Mouse (Mus musculus) liver, postnatal 0 days (tissue): ENCODE measurements around the gene Pepd. TPM values are rescaled to one million over a fixed set of nuclear protein-coding genes. Genes with fewer than 3 reads are reported as not detected.

Experiments
- ATAC-seq: fragments of 200-750 bp; cut with Nextera tagmentation; 2 replicates; pipeline ENCODE4 v1.8.0; 2017; ENCODE audit warnings: mild to moderate bottlenecking, moderate library complexity
- DNase-seq: peaks from one replicate; pipeline ENCODE4 v3.0.0-alpha.2; 2016
- H3K27ac ChIP-seq: fragments of 300-500 bp; sonication (generic); 2 replicates; pipeline ENCODE4 v1.5.1; 2014; ENCODE audit warnings: antibody characterized with exemption, moderate library complexity, mild to moderate bottlenecking, low read depth
- H3K27me3 ChIP-seq: fragments of 300-500 bp; sonication (generic); 2 replicates; pipeline ENCODE4 v1.6.1; 2014; ENCODE audit warnings: low read length, control low read depth, mixed read lengths; ENCODE audit not compliant: insufficient read depth
- H3K36me3 ChIP-seq: fragments of 300-500 bp; sonication (generic); replicated peaks from 2 replicates; pipeline ENCODE4 v1.6.1; 2014; ENCODE audit warnings: mild to moderate bottlenecking, control low read depth, low read length, moderate library complexity, mixed read lengths; ENCODE audit not compliant: insufficient read depth
- H3K4me1 ChIP-seq: fragments of 300-500 bp; sonication (generic); 2 replicates; pipeline ENCODE4 v1.6.1; 2014; ENCODE audit warnings: antibody characterized with exemption, mild to moderate bottlenecking, control low read depth; ENCODE audit not compliant: insufficient read depth
- H3K4me2 ChIP-seq: fragments of 300-500 bp; sonication (generic); 2 replicates; pipeline ENCODE4 v1.6.1; 2014; ENCODE audit warnings: low read depth, mild to moderate bottlenecking, low read length, moderate library complexity, mixed read lengths
- H3K4me3 ChIP-seq: fragments of 300-500 bp; sonication (generic); 2 replicates; pipeline ENCODE4 v1.5.1; 2014; ENCODE audit warnings: low read depth, low read length
- H3K9ac ChIP-seq: fragments of 300-500 bp; sonication (generic); replicated peaks from 2 replicates; pipeline ENCODE4 v1.6.1; 2014; ENCODE audit warnings: mild to moderate bottlenecking, moderate library complexity
- H3K9me3 ChIP-seq: fragments of 300-500 bp; sonication (generic); 2 replicates; pipeline ENCODE4 v1.6.1; 2016; ENCODE audit warnings: mild to moderate bottlenecking, control low read depth, low read length, mixed read lengths
- CTCF ChIP-seq: sonication (generic); IDR thresholded peaks from 2 replicates; pipeline ENCODE4 v1.5.1; 2016; ENCODE audit warnings: antibody characterized with exemption, low read depth
- EP300 ChIP-seq: IDR thresholded peaks from 2 replicates; pipeline ENCODE4 v1.6.1; 2016; ENCODE audit warnings: antibody characterized with exemption, low read depth, mild to moderate bottlenecking
- WGBS: fragments of 180-500 bp; shearing (Covaris S2); extraction: QIAGEN DNeasy Blood & Tissue Kit; methylation state at CpG from one replicate; pipeline ENCODE4 v1.1.7; 2014; ENCODE audit not compliant: insufficient replicate concordance; 5-methylcytosine and 5-hydroxymethylcytosine counted together
- polyA plus RNA-seq: library from polyadenylated mRNA; unstranded; fragments of >200 nt; fragmentation: Nextera tagmentation; extraction: Ambion mirVana; gene quantifications from 2 replicates; pipeline ENCODE4 v1.2.1, GENCODE M21; 2015

Gene Pepd
- polyA plus RNA-seq, 1 experiment from 2014 or later: 30.2 TPM

GRCm38 (mm10) chr7:35056999-35057398, 144.8 kb downstream of the Pepd start:
- no peaks in the 10 kb centered on the region for H3K36me3 ChIP-seq
- DNase-seq (no peak), ATAC-seq (no peak)
- H3K9ac ChIP-seq: peak overlapping the region; percentile 92
- TF ChIP-seq CTCF: no peak
- no peak for TF ChIP-seq EP300
- H3K27me3 ChIP-seq: no peaks in the 10 kb centered on the region
- peaks cover 31% of the 10 kb centered on the region for H3K4me1 ChIP-seq
- peak overlapping the region; percentile 77 for H3K4me2 ChIP-seq
- 4% methylated on average over 10 of the region's 10 CpGs for WGBS
- no peaks in the 10 kb centered on the region for H3K9me3 ChIP-seq
- peak overlapping the region; percentile 89 for H3K4me3 ChIP-seq
- peak overlapping the region; percentile 98; the same call in 1 of the 2 replicates for H3K27ac ChIP-seq

- no peak overlapping the region for H3K4me3 ChIP-seq
- H3K9ac ChIP-seq: no peak overlapping the region
- DNase-seq (no peak), ATAC-seq (no peak)
- no peaks in the 10 kb centered on the region for H3K27me3 ChIP-seq
- peak overlapping the region; percentile 98; the same call in 1 of the 2 replicates for H3K27ac ChIP-seq
- peak overlapping the region; percentile 77; the same call in 1 of the 2 replicates for H3K4me2 ChIP-seq
- no peak for TF ChIP-seq CTCF
- TF ChIP-seq EP300: no peak
- H3K9me3 ChIP-seq: no peaks in the 10 kb centered on the region
- peaks cover 31% of the 10 kb centered on the region for H3K4me1 ChIP-seq
- WGBS: 58% methylated on average over 4 of the region's 4 CpGs
- no peaks in the 10 kb centered on the region for H3K36me3 ChIP-seq
These were observed 145.4 kb downstream of the Pepd start for GRCm38 (mm10) chr7:35057569-35057968.

- TF ChIP-seq CTCF: no peak
- TF ChIP-seq EP300: no peak
- WGBS: 69% methylated on average over 1 of the region's 1 CpGs
- Histone ChIP-seq H3K4me3 (no peak overlapping the region), H3K4me2 (no peak overlapping the region), H3K9ac (no peak overlapping the region), H3K4me1 (peaks cover 25% of the 10 kb centered on the region), H3K27me3 (no peaks in the 10 kb centered on the region), H3K36me3 (no peaks in the 10 kb centered on the region), H3K9me3 (no peaks in the 10 kb centered on the region), H3K27ac (no peak overlapping the region)
- no peak for DNase-seq
- ATAC-seq: no peak
These were observed 146.2 kb downstream of the Pepd start for GRCm38 (mm10) chr7:35058329-35058728.

- Histone ChIP-seq H3K4me2 (no peak overlapping the region), H3K27ac (no peak overlapping the region), H3K36me3 (no peaks in the 10 kb centered on the region), H3K4me1 (peaks cover 18% of the 10 kb centered on the region; the same call in 1 of the 2 replicates), H3K9ac (no peak overlapping the region), H3K4me3 (no peak overlapping the region), H3K27me3 (no peaks in the 10 kb centered on the region), H3K9me3 (no peaks in the 10 kb centered on the region)
- TF ChIP-seq CTCF (peak; percentile 51), EP300 (no peak)
- ATAC-seq (no peak), DNase-seq (no peak)
- 80% methylated on average over 5 of the region's 5 CpGs for WGBS
These were observed 147.3 kb downstream of the Pepd start for GRCm38 (mm10) chr7:35059467-35059866.

DNA sequence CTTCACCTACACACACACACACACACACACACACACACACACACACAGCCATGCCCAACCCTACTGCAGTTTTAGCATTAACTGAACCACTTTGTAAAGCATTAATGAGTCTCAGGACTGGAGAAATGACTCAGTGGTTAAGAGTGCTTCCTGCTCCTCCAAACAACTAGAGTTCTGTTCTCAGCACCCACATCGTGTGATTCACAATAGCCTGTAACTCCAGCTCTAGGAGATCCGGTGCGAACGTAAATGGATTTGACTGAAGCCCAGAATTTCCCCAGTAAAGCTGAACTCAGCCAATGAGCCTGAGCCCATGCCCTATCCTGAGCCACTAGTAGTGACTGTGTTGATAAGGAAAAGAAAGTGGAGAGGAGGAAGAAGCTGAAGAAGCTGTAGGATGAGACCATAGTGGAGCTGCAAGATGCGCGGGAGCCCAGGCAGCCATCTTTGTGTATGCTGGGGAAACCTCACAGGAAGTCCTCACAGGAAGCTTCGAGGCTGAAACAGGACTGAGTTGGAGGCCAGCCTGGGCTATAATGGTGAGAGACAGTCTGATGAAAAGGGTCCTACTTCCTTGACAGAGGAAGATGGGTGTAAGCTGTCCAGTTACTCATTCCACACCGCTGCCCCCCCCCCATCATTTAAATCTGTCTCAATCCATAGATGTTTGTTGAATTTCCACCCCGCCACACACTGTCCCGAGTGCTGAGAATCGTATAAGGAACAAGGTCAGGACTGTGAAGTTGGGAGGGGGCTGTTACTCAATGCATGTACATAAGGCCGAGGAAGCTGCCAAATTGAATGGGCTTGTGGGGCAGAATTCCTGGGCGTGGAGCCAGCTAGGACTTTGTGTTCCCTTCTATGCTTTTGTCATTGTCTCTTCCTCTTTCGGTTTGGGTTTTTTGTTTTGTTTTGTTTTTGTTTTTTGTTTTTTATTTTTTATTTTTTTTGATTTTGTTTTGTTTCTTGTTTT, 152.4 kb downstream of the Pepd start:
- no peak for TF ChIP-seq CTCF
- TF ChIP-seq EP300: peak; percentile 72
- H3K4me2 ChIP-seq: no peak overlapping the region
- ATAC-seq (peak; percentile 86), DNase-seq (peak; percentile 74)
- peak overlapping the region; percentile 44 for H3K27ac ChIP-seq
- no peak overlapping the region for H3K9ac ChIP-seq
- H3K36me3 ChIP-seq: no peaks in the 10 kb centered on the region
- no peak overlapping the region for H3K4me3 ChIP-seq
- H3K9me3 ChIP-seq: no peaks in the 10 kb centered on the region
- H3K4me1 ChIP-seq: no peaks in the 10 kb centered on the region
- no peaks in the 10 kb centered on the region for H3K27me3 ChIP-seq
- 61% methylated on average over 14 of the region's 14 CpGs for WGBS

DNA sequence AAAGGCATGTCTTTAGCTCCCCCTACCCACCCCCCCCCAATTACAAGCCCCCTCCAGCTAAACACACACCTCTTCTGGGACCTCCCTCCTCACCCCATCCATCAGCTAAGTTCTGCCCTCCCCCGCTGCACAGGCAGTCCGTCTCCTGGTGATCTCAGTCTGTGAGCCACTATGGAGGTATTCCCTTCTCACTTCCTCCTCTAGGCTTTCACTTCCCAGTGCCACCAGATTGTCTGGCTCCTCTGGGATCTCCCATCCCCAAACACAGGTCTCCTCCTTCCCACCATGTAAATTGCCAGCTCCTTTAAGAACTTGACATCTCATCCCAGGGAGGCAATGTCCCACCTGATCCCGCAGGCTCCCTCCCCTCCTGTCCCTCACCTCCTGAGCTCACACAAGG, 153.8 kb downstream of the Pepd start:
- Histone ChIP-seq H3K36me3 (no peaks in the 10 kb centered on the region), H3K27me3 (no peaks in the 10 kb centered on the region)
- WGBS: 69% methylated on average over 3 of the region's 3 CpGs

More for the DNA sequence above, 153.8 kb downstream of the Pepd start:
- DNase-seq: no peak
- ATAC-seq: no peak
- no peaks in the 10 kb centered on the region for H3K4me1 ChIP-seq
- H3K9me3 ChIP-seq: no peaks in the 10 kb centered on the region
- no peak overlapping the region for H3K4me2 ChIP-seq
- no peak overlapping the region for H3K9ac ChIP-seq
- 0 out of 2 replicates have a peak overlapping the region, but pooled peaks have one; percentile 44 for H3K27ac ChIP-seq
- no peak for TF ChIP-seq EP300
- no peak for TF ChIP-seq CTCF
- H3K4me3 ChIP-seq: no peak overlapping the region
